Mouse (Mus musculus) heart, postnatal 36 days (tissue): ENCODE data around the gene Trmt10b. TPM values are rescaled to one million over a fixed set of nuclear protein-coding genes. Genes with fewer than 3 reads are reported as not detected.

ENCODE experiments used
- DNase-seq, 2 experiments: peaks; one replicate each; pipeline ENCODE4 v3.0.0; 2021 to 2022
- intact Hi-C: fragments of 180-260 bp; cut with DNase I; formaldehyde crosslinking; loops from one replicate; pipeline ENCODE4 v1.15.1; 2025
- total RNA-seq, 2 experiments: library from RNA; stranded (reverse); gene quantifications; 2 replicates each; pipeline ENCODE4 v1.2.3; 2021

Trmt10b gene
- total RNA-seq: 1 to 10 TPM; 5.1 to 5.2 TPM

GRCm38 (mm10) chr4:45296662-45297564 lies at the start of gene Trmt10b:
TSS of gene Trmt10b (plus strand) at chr4:45297127.
- peak; percentile 63 to 66 for DNase-seq
- intact Hi-C loops: no loop called here

GRCm38 (mm10) chr4:45251265-45251664 lies 45.7 kb upstream of the Trmt10b start:
- intact Hi-C loops: no loop called here
- no peak for DNase-seq

GRCm38 (mm10) chr4:45252861-45253262 lies 44.1 kb upstream of the Trmt10b start:
- no peak for DNase-seq
- intact Hi-C loops: no loop called here

- intact Hi-C loops: no loop called here
- DNase-seq: no peak
These were observed 42.9 kb upstream of the Trmt10b start for GRCm38 (mm10) chr4:45253839-45254601.

GRCm38 (mm10) chr4:45259232-45259832 lies 37.6 kb upstream of the Trmt10b start:
- intact Hi-C loops: no loop called here
- no peak for DNase-seq

GRCm38 (mm10) chr4:45261551-45261950 lies 35.4 kb upstream of the Trmt10b start:
- intact Hi-C loops: no loop called here
- no peak for DNase-seq

- DNase-seq: no peak
- intact Hi-C loops: no loop called here
These were observed 29.0 kb upstream of the Trmt10b start for GRCm38 (mm10) chr4:45267883-45268282.

- intact Hi-C loops: no loop called here
- no peak for DNase-seq
These were observed 25.9 kb upstream of the Trmt10b start for GRCm38 (mm10) chr4:45271041-45271452.

GRCm38 (mm10) chr4:45275770-45276169 lies 21.2 kb upstream of the Trmt10b start:
- intact Hi-C loops: no loop called here
- no peak for DNase-seq

GRCm38 (mm10) chr4:45279292-45279691 lies 17.6 kb upstream of the Trmt10b start:
- no peak for DNase-seq
- intact Hi-C loops: no loop called here

- peak; percentile 48 to 57 for DNase-seq
- intact Hi-C loops: loop anchor here (1.0 to 2.0 kb wide), 4 partner anchors 117 to 307 kb away; no protein-coding TSS in a partner anchor
These were observed 16.9 kb upstream of the Trmt10b start for GRCm38 (mm10) chr4:45279981-45280548.

- intact Hi-C loops: loop anchor here (5.0 kb wide), 2 partner anchors 486 to 571 kb away; no protein-coding TSS in a partner anchor
- no peak for DNase-seq
These were observed 10.6 kb upstream of the Trmt10b start for GRCm38 (mm10) chr4:45286318-45286717.

GRCm38 (mm10) chr4:45287906-45288305 lies 9.0 kb upstream of the Trmt10b start:
- DNase-seq: no peak
- intact Hi-C loops: loop anchor here (5.0 kb wide), 2 partner anchors 484 to 569 kb away; no protein-coding TSS in a partner anchor

- no peak for DNase-seq
- intact Hi-C loops: no loop called here
These were observed 8.6 kb downstream of the Trmt10b start for GRCm38 (mm10) chr4:45305536-45305935.

GRCm38 (mm10) chr4:45308046-45308445 lies 11.1 kb downstream of the Trmt10b start:
- DNase-seq: no peak
- intact Hi-C loops: no loop called here

GRCm38 (mm10) chr4:45308606-45309005 lies 11.7 kb downstream of the Trmt10b start:
- no peak for DNase-seq

GRCm38 (mm10) chr4:45311056-45311455 lies 14.1 kb downstream of the Trmt10b start:
- intact Hi-C loops: no loop called here
- no peak for DNase-seq

More at GRCm38 (mm10) chr4:45308606-45309005, 11.7 kb downstream of the Trmt10b start:
- intact Hi-C loops: no loop called here

- peak; percentile 82 to 88 for DNase-seq
- intact Hi-C loops: loop anchor here (1.0 to 5.0 kb wide), 2 partner anchors 22 to 212 kb away; partner anchors contain the start of genes Dcaf10, Exosc3 and Shb
These were observed 23.4 kb downstream of the Trmt10b start for GRCm38 (mm10) chr4:45320159-45320816.

GRCm38 (mm10) chr4:45331139-45331538 lies 34.2 kb downstream of the Trmt10b start:
- intact Hi-C loops: no loop called here
- DNase-seq: no peak

GRCm38 (mm10) chr4:45332466-45332865 lies 35.5 kb downstream of the Trmt10b start:
- intact Hi-C loops: no loop called here

More at GRCm38 (mm10) chr4:45332466-45332865, 35.5 kb downstream of the Trmt10b start:
- no peak for DNase-seq
